Mouse (Mus musculus) neural tube, embryonic 14.5 days (tissue): Measurements from ENCODE around the gene Zdbf2. TPM values are rescaled to one million over a fixed set of nuclear protein-coding genes. Genes with fewer than 3 reads are reported as not detected.

Source experiments
- ATAC-seq: fragments of 200-750 bp; cut with Nextera tagmentation; 2 replicates; pipeline ENCODE4 v1.8.0; 2017; ENCODE audit warnings: low read depth, mild to moderate bottlenecking, moderate TSS enrichment, moderate library complexity
- H3K27ac ChIP-seq: fragments of 300-500 bp; sonication (generic); 2 replicates; pipeline ENCODE4 v1.5.1; 2014; ENCODE audit warnings: low read depth, mild to moderate bottlenecking, control low read depth, low read length, moderate library complexity, mixed read lengths
- H3K27me3 ChIP-seq: fragments of 300-500 bp; sonication (generic); 2 replicates; pipeline ENCODE4 v1.6.1; 2014; ENCODE audit warnings: low read length; ENCODE audit not compliant: control insufficient read depth, insufficient read depth
- H3K36me3 ChIP-seq: fragments of 300-500 bp; sonication (generic); 2 replicates; pipeline ENCODE4 v1.6.1; 2014; ENCODE audit warnings: low read length, mixed read lengths; ENCODE audit not compliant: control insufficient read depth, insufficient read depth
- H3K4me1 ChIP-seq: fragments of 300-500 bp; sonication (generic); 2 replicates; pipeline ENCODE4 v1.6.1; 2014; ENCODE audit warnings: low read length; ENCODE audit not compliant: control insufficient read depth, insufficient read depth
- H3K4me2 ChIP-seq: fragments of 300-500 bp; sonication (generic); 2 replicates; pipeline ENCODE4 v1.6.1; 2014; ENCODE audit warnings: mild to moderate bottlenecking, low read depth, low read length, control low read depth
- H3K4me3 ChIP-seq: fragments of 300-500 bp; sonication (generic); 2 replicates; pipeline ENCODE4 v1.5.1; 2014; ENCODE audit warnings: low read depth, low read length, control low read depth, mixed read lengths
- H3K9ac ChIP-seq: fragments of 300-500 bp; sonication (generic); replicated peaks from 2 replicates; pipeline ENCODE4 v1.6.1; 2014; ENCODE audit warnings: low read depth, mild to moderate bottlenecking, control low read depth, low read length, mixed read lengths
- H3K9me3 ChIP-seq: fragments of 300-500 bp; sonication (generic); 2 replicates; pipeline ENCODE4 v1.6.1; 2016; ENCODE audit warnings: low read length; ENCODE audit not compliant: control insufficient read depth
- WGBS: fragments of 180-500 bp; shearing (Covaris S2); extraction: QIAGEN DNeasy Blood & Tissue Kit; methylation state at CpG from one replicate; pipeline ENCODE4 v1.1.7; 2014; 5-methylcytosine and 5-hydroxymethylcytosine counted together
- polyA plus RNA-seq: library from polyadenylated mRNA; unstranded; fragments of >200 nt; fragmentation: Nextera tagmentation; extraction: Ambion mirVana; gene quantifications from 2 replicates; pipeline ENCODE4 v1.2.1, GENCODE M21; 2014

The Zdbf2 gene
- polyA plus RNA-seq: 25.6 and 36.0 TPM in 2 replicates

DNA sequence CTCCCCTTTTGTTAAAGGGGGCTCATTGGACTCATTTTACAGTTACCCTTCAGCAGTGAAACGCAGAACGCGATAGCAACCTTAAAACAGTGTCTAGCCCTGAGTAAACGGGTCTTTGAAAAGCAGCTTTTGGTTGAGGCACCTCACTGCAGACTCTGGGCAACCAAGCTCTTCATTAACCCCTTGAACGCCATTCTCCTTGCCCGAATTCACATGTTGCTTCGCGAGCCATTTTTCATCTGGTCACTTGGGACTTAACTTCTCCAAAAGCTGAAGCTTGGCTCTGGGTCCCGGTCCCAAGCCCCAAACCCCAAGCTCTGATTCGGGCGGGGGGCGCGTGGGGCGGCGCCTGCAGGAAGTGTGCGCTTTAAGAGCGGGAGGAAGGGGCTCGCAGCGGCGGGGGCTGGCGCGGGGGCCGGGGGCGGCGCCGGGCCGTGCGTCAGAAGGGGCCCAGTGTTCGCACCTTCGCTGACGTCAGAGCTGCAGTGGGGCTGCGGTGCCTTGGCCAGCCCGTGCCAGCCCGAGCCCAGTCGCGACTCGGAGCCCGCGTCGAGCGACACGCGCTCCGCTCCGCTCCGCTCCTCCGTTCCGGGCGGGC, at the start of gene Zdbf2:
TSS of gene Zdbf2 (plus strand) at position 525 of the 598 bp plus-strand sequence.
- Histone ChIP-seq H3K9ac (peak within 1 kb of the TSS; percentile 72), H3K4me1 (no peaks in the 10 kb centered on the region), H3K27ac (peak within 1 kb of the TSS; percentile 60), H3K4me3 (peak within 1 kb of the TSS; percentile 59), H3K4me2 (peak within 1 kb of the TSS; percentile 47), H3K27me3 (peaks cover 9% of the 10 kb centered on the region; the same call in 1 of the 2 replicates), H3K9me3 (no peaks in the 10 kb centered on the region), H3K36me3 (no peaks in the 10 kb centered on the region)
- under 1% methylated on average over 48 of the region's 49 CpGs for WGBS
- ATAC-seq: peak; percentile 93

DNA sequence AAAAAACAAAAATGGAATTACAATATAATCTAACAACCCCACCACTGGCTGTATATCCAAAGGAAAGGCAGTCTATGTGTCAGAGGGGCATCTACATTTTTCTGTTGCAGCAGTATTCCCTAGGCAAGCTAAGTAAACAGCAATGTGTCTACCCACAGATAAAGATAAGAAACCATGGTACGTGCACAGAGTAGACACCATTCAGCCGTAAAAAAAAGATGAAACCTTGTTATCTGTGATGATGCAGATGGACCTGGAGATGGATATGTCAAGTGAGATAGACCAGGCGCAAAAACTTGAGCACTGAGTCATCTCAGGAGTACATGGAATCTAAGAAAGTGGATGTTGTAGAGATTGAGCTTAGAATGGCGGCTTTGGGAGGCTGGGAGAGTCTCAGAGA, 48.1 kb upstream of the Zdbf2 start:
- H3K9me3 ChIP-seq: no peaks in the 10 kb centered on the region
- H3K9ac ChIP-seq: no peak overlapping the region
- H3K27me3 ChIP-seq: no peaks in the 10 kb centered on the region
- H3K4me2 ChIP-seq: no peak overlapping the region
- whole genome bisulfite sequencing: 89% methylated on average over 4 of the region's 4 CpGs
- no peak overlapping the region for H3K27ac ChIP-seq
- no peak for ATAC-seq
- H3K4me3 ChIP-seq: no peak overlapping the region
- H3K4me1 ChIP-seq: no peaks in the 10 kb centered on the region
- no peaks in the 10 kb centered on the region for H3K36me3 ChIP-seq

DNA sequence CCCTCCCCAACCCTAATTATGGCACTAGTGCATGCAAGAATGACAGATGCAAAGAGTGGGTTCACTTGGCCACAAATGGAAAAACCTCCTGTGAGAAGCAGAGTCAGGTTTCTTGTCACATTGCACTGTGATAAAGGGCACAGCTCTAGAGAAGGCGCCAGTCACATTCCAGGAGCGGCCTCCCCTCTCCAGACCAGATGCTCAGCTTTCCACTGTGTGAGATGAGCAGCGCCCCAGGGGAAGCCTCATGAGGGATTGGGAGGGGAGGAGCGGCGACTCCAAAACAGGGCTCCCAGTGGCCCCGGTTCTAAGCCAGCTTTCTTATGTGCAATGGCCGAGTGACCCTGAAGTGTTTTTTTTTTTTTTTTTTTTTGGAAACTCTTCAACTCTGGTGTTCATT, 47.2 kb upstream of the Zdbf2 start:
- Histone ChIP-seq H3K36me3 (no peaks in the 10 kb centered on the region), H3K27me3 (no peaks in the 10 kb centered on the region), H3K4me1 (no peaks in the 10 kb centered on the region), H3K4me2 (no peak overlapping the region), H3K9ac (no peak overlapping the region), H3K4me3 (no peak overlapping the region), H3K27ac (no peak overlapping the region), H3K9me3 (no peaks in the 10 kb centered on the region)
- ATAC-seq: no peak
- WGBS: 14% methylated on average over 7 of the region's 7 CpGs

DNA sequence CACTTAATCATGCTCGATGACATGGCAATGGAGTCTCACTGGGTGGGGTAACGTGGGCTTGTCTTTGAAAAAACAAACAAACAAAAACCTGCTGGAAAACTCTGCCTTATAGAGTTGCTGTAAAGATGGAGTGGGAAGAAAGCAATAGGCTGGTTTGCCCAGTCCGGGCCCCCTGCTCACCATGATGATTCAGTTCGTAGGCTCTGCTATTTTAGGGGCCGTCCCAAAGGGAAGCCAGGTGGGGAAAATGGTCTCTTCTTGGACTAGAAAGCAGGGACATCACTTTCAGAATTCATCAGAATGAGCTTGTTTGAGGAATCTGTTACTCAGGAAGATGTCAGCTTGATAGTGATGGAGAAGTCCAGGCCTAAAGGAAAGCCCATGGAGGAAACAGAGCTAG, 45.8 kb upstream of the Zdbf2 start:
- Histone ChIP-seq H3K9ac (no peak overlapping the region), H3K4me1 (no peaks in the 10 kb centered on the region), H3K4me3 (no peak overlapping the region), H3K36me3 (no peaks in the 10 kb centered on the region), H3K27me3 (no peaks in the 10 kb centered on the region), H3K27ac (no peak overlapping the region), H3K4me2 (no peak overlapping the region), H3K9me3 (no peaks in the 10 kb centered on the region)
- no peak for ATAC-seq
- 77% methylated on average over 5 of the region's 5 CpGs for WGBS

DNA sequence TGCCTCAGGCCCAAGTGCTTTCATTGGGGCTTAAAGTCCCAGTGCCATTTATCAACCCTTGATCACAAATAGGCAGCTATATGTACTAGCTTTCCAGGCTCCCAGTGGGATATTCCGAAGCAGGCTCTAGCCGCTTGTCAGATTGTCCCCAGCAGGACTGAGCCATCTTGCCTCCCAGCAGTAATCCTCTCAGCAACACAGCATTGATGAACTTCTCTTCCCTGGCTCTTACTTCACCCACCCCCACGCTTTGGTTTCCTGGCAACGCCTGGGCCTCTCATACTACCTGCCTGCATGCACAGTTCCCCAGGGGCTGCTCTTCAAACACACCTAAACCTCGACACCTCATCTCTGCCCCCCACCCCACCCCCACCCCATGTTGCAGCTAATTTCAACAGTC, 35.7 kb upstream of the Zdbf2 start:
- no peak overlapping the region for H3K27ac ChIP-seq
- no peaks in the 10 kb centered on the region for H3K4me1 ChIP-seq
- no peaks in the 10 kb centered on the region for H3K9me3 ChIP-seq
- no peak overlapping the region for H3K4me3 ChIP-seq
- 30% methylated on average over 5 of the region's 5 CpGs for WGBS
- H3K27me3 ChIP-seq: no peaks in the 10 kb centered on the region
- no peak for ATAC-seq
- H3K9ac ChIP-seq: no peak overlapping the region
- H3K4me2 ChIP-seq: no peak overlapping the region
- H3K36me3 ChIP-seq: no peaks in the 10 kb centered on the region

DNA sequence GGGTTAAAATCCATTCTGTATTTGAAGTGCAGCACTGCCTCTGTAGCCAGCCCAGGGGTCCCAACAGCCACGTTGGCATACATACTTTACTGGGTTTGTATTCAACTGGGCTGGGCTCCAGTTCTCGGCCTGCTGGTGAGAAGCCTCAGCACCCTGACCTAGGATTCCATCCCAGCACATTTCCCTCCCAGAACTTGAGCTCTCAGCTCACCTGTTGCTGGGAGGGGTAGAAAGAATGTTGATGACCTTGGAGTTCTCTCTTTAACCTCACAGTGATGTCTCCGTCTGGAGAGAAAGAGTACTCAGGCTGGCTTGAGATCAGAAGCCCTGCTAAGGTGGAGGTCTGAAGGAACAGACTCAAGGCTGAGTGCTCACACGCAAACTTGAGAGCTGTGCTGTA, 33.8 kb upstream of the Zdbf2 start:
- Histone ChIP-seq H3K4me2 (no peak overlapping the region), H3K36me3 (no peaks in the 10 kb centered on the region), H3K9ac (no peak overlapping the region), H3K27ac (no peak overlapping the region), H3K27me3 (no peaks in the 10 kb centered on the region), H3K9me3 (no peaks in the 10 kb centered on the region), H3K4me3 (no peak overlapping the region), H3K4me1 (no peaks in the 10 kb centered on the region)
- ATAC-seq: no peak
- 64% methylated on average over 4 of the region's 4 CpGs for WGBS

DNA sequence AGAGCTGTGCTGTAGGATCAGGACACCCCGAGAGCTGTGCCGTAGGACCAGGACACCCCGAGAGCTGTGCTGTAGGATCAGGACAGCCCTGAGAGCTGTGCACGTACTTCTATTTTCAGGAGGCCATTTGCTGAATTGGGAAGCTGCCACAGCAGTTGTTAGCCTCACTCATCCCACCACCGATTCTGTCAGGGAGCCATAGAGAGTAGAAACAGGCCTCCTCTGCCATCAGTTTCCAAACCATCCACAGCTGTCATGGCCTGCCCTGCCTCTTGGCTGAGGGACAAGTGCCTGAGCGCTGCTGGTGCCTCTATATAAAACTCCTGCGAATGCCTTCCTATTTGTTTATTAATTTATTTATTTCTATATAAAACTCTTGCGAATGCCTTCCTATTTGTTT, 33.3 kb upstream of the Zdbf2 start:
- WGBS: 86% methylated on average over 8 of the region's 8 CpGs

DNA sequence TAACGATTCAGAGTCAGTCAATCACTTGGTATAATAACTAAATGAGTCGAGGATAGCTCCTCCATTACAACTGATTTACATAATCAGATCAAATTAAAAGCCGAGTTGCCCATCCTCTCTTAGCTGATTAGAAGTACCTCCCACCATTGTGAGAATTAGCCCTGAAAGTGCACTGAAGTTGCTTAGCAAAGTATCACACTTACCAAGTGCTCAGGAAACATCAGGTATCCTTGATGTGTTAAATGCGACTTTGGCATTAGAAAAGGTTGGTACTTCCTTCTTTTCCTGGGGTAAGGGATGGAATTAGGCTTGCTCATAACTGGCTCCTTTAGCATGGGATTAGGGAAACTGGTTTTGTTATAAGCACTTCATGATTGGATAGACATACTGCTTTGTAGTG, 29.2 kb upstream of the Zdbf2 start:
- no peak for ATAC-seq
- peaks cover 11% of the 10 kb centered on the region for H3K27me3 ChIP-seq
- H3K9ac ChIP-seq: no peak overlapping the region
- no peak overlapping the region for H3K4me2 ChIP-seq
- H3K4me3 ChIP-seq: no peak overlapping the region
- 67% methylated on average over 4 of the region's 4 CpGs for WGBS
- no peak overlapping the region for H3K27ac ChIP-seq
- no peaks in the 10 kb centered on the region for H3K36me3 ChIP-seq
- H3K4me1 ChIP-seq: peaks cover 4% of the 10 kb centered on the region; the same call in 1 of the 2 replicates
- H3K9me3 ChIP-seq: no peaks in the 10 kb centered on the region

More for the DNA sequence above, 33.3 kb upstream of the Zdbf2 start:
- no peaks in the 10 kb centered on the region for H3K4me1 ChIP-seq
- H3K9me3 ChIP-seq: no peaks in the 10 kb centered on the region
- no peak overlapping the region for H3K9ac ChIP-seq
- H3K4me3 ChIP-seq: no peak overlapping the region
- no peaks in the 10 kb centered on the region for H3K27me3 ChIP-seq
- no peak overlapping the region for H3K4me2 ChIP-seq
- H3K36me3 ChIP-seq: no peaks in the 10 kb centered on the region
- ATAC-seq: no peak
- no peak overlapping the region for H3K27ac ChIP-seq

DNA sequence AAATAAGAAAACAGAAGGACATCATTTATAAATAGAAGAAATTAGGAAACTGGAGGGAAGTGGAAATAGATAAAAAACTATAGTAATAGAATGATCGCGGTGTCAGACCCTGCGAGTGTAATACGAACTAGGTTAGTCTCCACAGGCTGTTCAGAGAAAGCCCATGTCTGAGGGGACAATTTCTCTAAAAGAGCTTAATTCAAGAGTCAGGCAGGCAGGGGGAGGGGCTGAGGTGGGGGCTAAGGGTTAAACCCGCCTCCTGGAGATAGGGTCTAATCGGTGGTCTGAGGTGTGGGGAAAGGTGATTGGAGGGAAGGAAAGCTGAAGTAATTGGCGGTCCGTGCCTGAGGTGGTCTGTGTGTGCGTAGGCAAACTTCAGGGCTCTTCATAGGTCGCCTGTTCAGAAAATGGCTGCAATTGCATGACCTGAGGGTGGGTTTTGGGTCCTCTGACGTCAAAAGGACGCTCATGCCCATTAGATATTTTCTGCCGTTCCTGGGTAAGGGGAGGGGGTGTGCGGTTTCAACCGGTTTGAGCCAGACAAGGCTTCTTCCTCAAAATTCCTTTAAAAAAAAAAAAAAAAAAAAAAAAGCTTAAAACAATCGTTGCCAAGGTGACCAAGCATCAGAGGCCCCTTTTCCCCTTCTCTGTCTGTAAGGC, 26.1 kb upstream of the Zdbf2 start:
- H3K4me3 ChIP-seq: peak overlapping the region; percentile 13
- H3K27ac ChIP-seq: no peak overlapping the region
- peaks cover 26% of the 10 kb centered on the region for H3K27me3 ChIP-seq
- WGBS: 3% methylated on average over 16 of the region's 16 CpGs
- no peaks in the 10 kb centered on the region for H3K36me3 ChIP-seq
- H3K9me3 ChIP-seq: no peaks in the 10 kb centered on the region
- H3K4me2 ChIP-seq: peak overlapping the region; percentile 34
- peaks cover 4% of the 10 kb centered on the region; the same call in 1 of the 2 replicates for H3K4me1 ChIP-seq
- H3K9ac ChIP-seq: no peak overlapping the region
- peak; percentile 78 for ATAC-seq
